Mouse (Mus musculus): ENCODE measurements around the gene Alox12b. TPM values are rescaled to one million over a fixed set of nuclear protein-coding genes. Genes with fewer than 3 reads are reported as not detected.

The Alox12b gene
- total RNA-seq, 1 experiment from 2014 or later = not detected

GRCm38 (mm10) chr11:69172606-69173005 lies 15.8 kb downstream of the Alox12b start:
- DNase-seq = peak; percentile 17

GRCm38 (mm10) chr11:69174722-69175121 lies 17.9 kb downstream of the Alox12b start:
- DNase-seq = no peak

GRCm38 (mm10) chr11:69178525-69178924 lies 21.7 kb downstream of the Alox12b start:
- no peak for DNase-seq

- DNase-seq = no peak
Measured at GRCm38 (mm10) chr11:69179512-69179911, 22.7 kb downstream of the Alox12b start.

- DNase-seq = no peak
Measured at GRCm38 (mm10) chr11:69180120-69180519, 23.3 kb downstream of the Alox12b start.

- no peak for DNase-seq
Measured at GRCm38 (mm10) chr11:69185031-69185430, 28.2 kb downstream of the Alox12b start.

- no peak for DNase-seq
Measured at GRCm38 (mm10) chr11:69185936-69186335, 29.1 kb downstream of the Alox12b start.

GRCm38 (mm10) chr11:69192840-69193239 lies 36.1 kb downstream of the Alox12b start:
- DNase-seq = peak; percentile 50

GRCm38 (mm10) chr11:69196766-69197165 lies 40.0 kb downstream of the Alox12b start:
- no peak for DNase-seq

GRCm38 (mm10) chr11:69197194-69197593 lies 40.4 kb downstream of the Alox12b start:
- peak; percentile 10 for DNase-seq

GRCm38 (mm10) chr11:69197743-69198142 lies 41.0 kb downstream of the Alox12b start, which contains the start of gene Alox8:
Alox8 (minus strand) TSS chr11:69197843.
- DNase-seq = no peak

GRCm38 (mm10) chr11:69199251-69199650 lies 42.5 kb downstream of the Alox12b start:
- DNase-seq = no peak

- no peak for DNase-seq
Measured at GRCm38 (mm10) chr11:69200231-69200630, 43.4 kb downstream of the Alox12b start.

- DNase-seq = no peak
Measured at GRCm38 (mm10) chr11:69202469-69203230, 45.9 kb downstream of the Alox12b start.

- DNase-seq = no peak
Measured at GRCm38 (mm10) chr11:69211431-69211830, 54.6 kb downstream of the Alox12b start.

GRCm38 (mm10) chr11:69217411-69217810 lies 60.6 kb downstream of the Alox12b start:
- DNase-seq = no peak

GRCm38 (mm10) chr11:69218661-69219060 lies 61.9 kb downstream of the Alox12b start:
- DNase-seq = no peak

Other genes with a start within 250 kb of the Alox12b start
- gene Odf4, start 229.9 kb upstream of the Alox12b start, total RNA-seq (2021) = 0.30 and 0.45 TPM in 2 replicates
- gene Arhgef15, start 199.5 kb upstream of the Alox12b start, total RNA-seq (2021) = 28.7 and 31.9 TPM in 2 replicates
- gene Slc25a35, start 188.9 kb upstream of the Alox12b start, total RNA-seq (2021) = 54.6 and 55.8 TPM in 2 replicates
- gene Rangrf, start 181.8 kb upstream of the Alox12b start, total RNA-seq (2021) = 16.3 and 24.8 TPM in 2 replicates
- 28.1 and 29.0 TPM in 2 replicates for gene Pfas, start 148.5 kb upstream of the Alox12b start, total RNA-seq (2021)
- gene Ctc1, start 141.1 kb upstream of the Alox12b start, total RNA-seq (2021) = 24.2 and 27.9 TPM in 2 replicates
- 17.1 and 18.8 TPM in 2 replicates for gene Aurkb, start 111.3 kb upstream of the Alox12b start, total RNA-seq (2021)
- 19.2 and 20.6 TPM in 2 replicates for gene Borcs6, start 97.3 kb upstream of the Alox12b start, total RNA-seq (2021)
- 12.0 and 12.3 TPM in 2 replicates for gene Tmem107, start 86.2 kb upstream of the Alox12b start, total RNA-seq (2021)
- 111 and 139 TPM in 2 replicates for gene Vamp2, start 68.5 kb upstream of the Alox12b start, total RNA-seq (2021)
- 116 and 118 TPM in 2 replicates for gene Per1, start 61.8 kb upstream of the Alox12b start, total RNA-seq (2021)
- gene Hes7, start 36.6 kb upstream of the Alox12b start, total RNA-seq (2021) = 0.37 TPM in 1 of 2 replicates, not detected in the other
- 0.38 and 0.41 TPM in 2 replicates for gene 9130213A22Rik, start 34.4 kb upstream of the Alox12b start, total RNA-seq (2021)
- 1.2 and 1.6 TPM in 2 replicates for gene Aloxe3, start 31.1 kb upstream of the Alox12b start, total RNA-seq (2021)
- gene Alox8, start 40.9 kb downstream of the Alox12b start, total RNA-seq (2021) = 0.19 TPM in 1 of 2 replicates, not detected in the other
- not detected in 2 replicates for gene Gucy2e, start 80.0 kb downstream of the Alox12b start, total RNA-seq (2021)
- gene Cntrob, start 166.8 kb downstream of the Alox12b start, total RNA-seq (2021) = 9.0 and 10.7 TPM in 2 replicates
- gene Trappc1, start 167.0 kb downstream of the Alox12b start, total RNA-seq (2021) = 82.9 and 83.2 TPM in 2 replicates
- gene Kcnab3, start 169.3 kb downstream of the Alox12b start, total RNA-seq (2021) = 6.6 and 6.9 TPM in 2 replicates
- 4.1 and 5.4 TPM in 2 replicates for gene Rnf227, start 183.5 kb downstream of the Alox12b start, total RNA-seq (2021)
- 109 and 118 TPM in 2 replicates for gene Chd3, start 212.4 kb downstream of the Alox12b start, total RNA-seq (2021)
- 124 and 137 TPM in 2 replicates for gene Naa38, start 238.5 kb downstream of the Alox12b start, total RNA-seq (2021)
- 34.2 and 42.6 TPM in 2 replicates for gene Cyb5d1, start 238.6 kb downstream of the Alox12b start, total RNA-seq (2021)
- 29.5 and 30.2 TPM in 2 replicates for gene Tmem88, start 241.2 kb downstream of the Alox12b start, total RNA-seq (2021)

Measured in adrenal gland, postnatal 14 days (tissue).